Mouse (Mus musculus) limb, embryonic 11.5 days (tissue): ENCODE results near the gene Fbxl22. TPM values are rescaled to one million over a fixed set of nuclear protein-coding genes. Genes with fewer than 3 reads are reported as not detected.

Experiments
- ATAC-seq: fragments of 200-750 bp; cut with Nextera tagmentation; 2 replicates; pipeline ENCODE4 v1.8.0; 2017; ENCODE audit warnings: low read depth; ENCODE audit not compliant: insufficient number of reproducible peaks, low FRiP score, low TSS enrichment
- DNase-seq: peaks from one replicate; pipeline ENCODE4 v3.0.0-alpha.2; 2015; ENCODE audit warnings: low spot score
- H3K27ac ChIP-seq: fragments of 300-500 bp; sonication (generic); replicated peaks from 2 replicates; pipeline ENCODE4 v1.5.1; 2014; ENCODE audit warnings: low read depth, mild to moderate bottlenecking, low read length
- H3K27me3 ChIP-seq: fragments of 300-500 bp; sonication (generic); 2 replicates; pipeline ENCODE4 v1.6.1; 2014; ENCODE audit warnings: mild to moderate bottlenecking, low read length, mixed read lengths; ENCODE audit not compliant: control insufficient read depth, insufficient read depth
- H3K36me3 ChIP-seq: fragments of 300-500 bp; sonication (generic); 2 replicates; pipeline ENCODE4 v1.6.1; 2014; ENCODE audit warnings: mild to moderate bottlenecking, low read length, moderate library complexity, mixed read lengths; ENCODE audit not compliant: control insufficient read depth, insufficient read depth
- H3K4me1 ChIP-seq: fragments of 300-500 bp; sonication (generic); 2 replicates; pipeline ENCODE4 v1.6.1; 2014; ENCODE audit warnings: low read length, mixed read lengths; ENCODE audit not compliant: control insufficient read depth, insufficient read depth
- H3K4me2 ChIP-seq: fragments of 300-500 bp; sonication (generic); 2 replicates; pipeline ENCODE4 v1.6.1; 2014; ENCODE audit warnings: low read depth, mild to moderate bottlenecking, moderate library complexity; ENCODE audit not compliant: severe bottlenecking
- H3K4me3 ChIP-seq: fragments of 300-500 bp; sonication (generic); 2 replicates; pipeline ENCODE4 v1.5.1; 2014; ENCODE audit warnings: low read depth, low read length
- H3K9ac ChIP-seq: fragments of 300-500 bp; sonication (generic); 2 replicates; pipeline ENCODE4 v1.6.1; 2014; ENCODE audit warnings: mild to moderate bottlenecking, low read length
- H3K9me3 ChIP-seq: fragments of 300-500 bp; sonication (generic); 2 replicates; pipeline ENCODE4 v1.6.1; 2016; ENCODE audit warnings: low read length; ENCODE audit not compliant: control insufficient read depth
- WGBS: fragments of 180-500 bp; shearing (Covaris S2); extraction: QIAGEN DNeasy Blood & Tissue Kit; methylation state at CpG from one replicate; pipeline ENCODE4 v1.1.7; 2014; 5-methylcytosine and 5-hydroxymethylcytosine counted together
- polyA plus RNA-seq: library from polyadenylated mRNA; unstranded; fragments of >200 nt; fragmentation: Nextera tagmentation; extraction: Ambion mirVana; gene quantifications from 2 replicates; pipeline ENCODE4 v1.2.1, GENCODE M21; 2014

Gene Fbxl22
- polyA plus RNA-seq, 1 experiment from 2014 or later: 1.5 TPM

DNA sequence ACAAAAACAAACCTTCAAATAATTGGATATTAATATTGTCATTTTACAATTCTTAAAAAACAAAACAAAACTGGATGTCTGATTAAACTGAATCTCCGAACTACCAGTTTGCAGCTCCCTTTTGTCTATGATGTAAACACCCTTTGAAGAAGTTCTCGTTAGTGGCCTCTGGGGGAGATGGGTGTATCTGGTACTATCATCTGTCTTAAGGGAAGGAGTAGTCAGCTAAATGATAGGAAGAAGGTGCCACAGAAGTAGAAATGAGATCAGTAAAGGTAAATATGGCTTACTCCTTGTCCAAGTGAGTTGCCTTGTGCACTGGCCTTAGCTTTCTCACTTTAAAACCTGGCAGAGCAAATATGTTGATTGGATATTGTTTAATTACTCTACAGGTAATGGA lies 36.6 kb downstream of the Fbxl22 start:
- WGBS: 74% methylated on average over 2 of the region's 2 CpGs
- no peaks in the 10 kb centered on the region for H3K4me1 ChIP-seq
- ATAC-seq (no peak), DNase-seq (no peak)
- no peaks in the 10 kb centered on the region for H3K9me3 ChIP-seq
- H3K4me3 ChIP-seq: no peak overlapping the region
- H3K36me3 ChIP-seq: peaks cover 9% of the 10 kb centered on the region
- no peak overlapping the region for H3K9ac ChIP-seq
- no peak overlapping the region for H3K27ac ChIP-seq
- H3K4me2 ChIP-seq: no peak overlapping the region
- H3K27me3 ChIP-seq: no peaks in the 10 kb centered on the region

DNA sequence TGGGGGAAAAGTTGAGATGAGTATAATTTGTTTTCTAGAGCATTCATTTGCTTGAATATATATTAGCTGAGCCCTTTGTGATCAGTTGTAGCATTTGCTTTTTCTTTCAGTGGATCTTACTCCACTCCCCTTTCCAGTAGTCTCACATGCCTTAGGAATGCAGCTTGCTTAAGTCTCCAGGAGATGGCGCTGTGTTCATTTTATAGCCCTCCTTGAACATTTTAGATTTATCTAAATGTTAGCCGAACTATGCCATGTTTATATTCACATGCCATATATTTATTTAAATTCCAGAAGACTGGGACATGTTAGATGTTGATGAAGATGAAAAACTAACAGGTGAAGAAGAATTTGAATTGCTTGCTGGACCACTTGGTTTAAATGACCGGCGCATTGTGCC lies 49.3 kb downstream of the Fbxl22 start:
- Histone ChIP-seq H3K27me3 (no peaks in the 10 kb centered on the region), H3K9ac (no peak overlapping the region), H3K4me2 (no peak overlapping the region), H3K4me3 (no peak overlapping the region), H3K9me3 (no peaks in the 10 kb centered on the region), H3K27ac (no peak overlapping the region), H3K4me1 (no peaks in the 10 kb centered on the region), H3K36me3 (no peaks in the 10 kb centered on the region)
- DNase-seq (no peak), ATAC-seq (no peak)
- WGBS: 60% methylated on average over 4 of the region's 4 CpGs

Other genes with a start within 250 kb of the Fbxl22 start
- 24.9 and 28.2 TPM in 2 replicates for gene Herc1, start 164.1 kb downstream of the Fbxl22 start, polyA plus RNA-seq
- gene Usp3, start 78.5 kb upstream of the Fbxl22 start, polyA plus RNA-seq: 90.9 and 102 TPM in 2 replicates
- gene Car12, start 199.1 kb upstream of the Fbxl22 start, polyA plus RNA-seq: 2.8 and 4.3 TPM in 2 replicates